17 mouse cellular contexts compared by ENCODE assay signal in the genomic region with DNA sequence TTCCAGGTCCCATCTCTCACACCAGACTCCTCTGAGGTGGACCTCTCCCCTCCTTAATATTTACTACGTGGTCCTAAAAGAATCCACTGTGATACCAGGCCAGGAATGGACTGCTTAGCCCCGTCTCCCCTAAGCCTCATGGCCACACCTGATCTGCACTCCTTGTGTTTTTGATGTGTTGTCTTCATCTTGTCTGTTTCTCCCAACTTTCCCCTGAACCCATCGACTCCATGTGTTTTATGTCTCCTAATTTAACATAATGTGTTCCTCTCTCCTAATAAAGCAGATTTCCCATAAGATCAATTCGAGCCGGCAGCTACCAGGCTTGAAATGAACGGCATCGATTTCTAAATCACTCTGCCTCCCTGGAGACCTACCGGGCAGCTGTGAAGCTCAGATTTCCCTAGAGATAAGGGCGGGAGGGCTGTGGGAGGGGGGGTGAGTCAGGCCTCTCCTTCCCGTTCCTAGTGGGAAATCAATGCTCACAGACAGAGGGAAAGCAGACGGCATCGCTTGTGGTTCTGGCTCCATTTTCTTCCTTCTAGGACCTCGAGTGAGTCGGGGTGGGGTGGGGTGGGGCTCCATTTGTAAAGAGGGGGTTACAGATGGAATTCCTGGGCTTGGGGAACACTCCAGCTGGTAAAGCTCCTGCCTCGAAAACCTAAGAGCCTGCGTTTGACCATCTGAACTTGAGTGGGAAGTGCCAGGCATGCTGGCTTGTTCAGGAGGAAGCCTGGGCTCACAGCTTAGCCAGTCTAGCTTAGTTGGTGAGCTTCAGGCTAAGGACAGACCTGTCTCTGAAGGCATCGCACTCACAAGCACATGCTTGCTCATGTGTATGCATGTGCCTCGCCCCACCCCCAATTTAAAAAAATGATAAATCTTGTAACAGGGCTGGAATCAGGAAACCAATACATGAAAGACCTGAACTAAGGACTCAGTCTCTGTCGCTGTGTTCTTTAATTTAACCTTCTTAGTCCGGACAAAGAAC. TPM values are rescaled to one million over a fixed set of nuclear protein-coding genes. Genes with fewer than 3 reads are reported as not detected.
DNase-seq lines count a peak whose midpoint lies in the region; ATAC-seq lines count a peak whose summit lies in the region.
"Had no signal": no experiment of that assay in that cellular context is flagged by ENCODE, and none has a peak within 500 bp of the region (broad histone marks: within the 10 kb centered on the region; RNA-seq: fewer than 3 reads in every experiment).

No protein-coding gene starts in this region.

- no peak overlapping the region for H3K4me2 ChIP-seq in midbrain, embryonic 12.5 days (replicated peaks)
- H3K4me2 ChIP-seq in midbrain, embryonic 16.5 days (ENCODE audit: low read length), result no peak overlapping the region
- no peak overlapping the region for H3K4me2 ChIP-seq in hindbrain, embryonic 14.5 days (replicated peaks)
- H3K4me2 ChIP-seq in neural tube, embryonic 12.5 days (replicated peaks), result 0 out of 2 replicates have a peak overlapping the region, but pooled peaks have one; percentile 3

- no peaks in the 10 kb centered on the region for H3K36me3 ChIP-seq in midbrain, embryonic 12.5 days
- H3K36me3 ChIP-seq in midbrain, embryonic 16.5 days (ENCODE audit: control insufficient read depth, insufficient read depth, low read length), result no peaks in the 10 kb centered on the region
- H3K36me3 ChIP-seq in hindbrain, embryonic 14.5 days (replicated peaks; ENCODE audit: control insufficient read depth, insufficient read depth), result no peaks in the 10 kb centered on the region
- no peaks in the 10 kb centered on the region for H3K36me3 ChIP-seq in neural tube, embryonic 12.5 days

- H3K4me3 ChIP-seq in midbrain, embryonic 12.5 days, result no peak overlapping the region
- H3K4me3 ChIP-seq in midbrain, embryonic 16.5 days (ENCODE audit: low read depth, low read length), result no peak overlapping the region
- no peak overlapping the region for H3K4me3 ChIP-seq in hindbrain, embryonic 14.5 days (replicated peaks; ENCODE audit: low read length)
- H3K4me3 ChIP-seq in neural tube, embryonic 12.5 days, result no peak overlapping the region
- H3K4me3 ChIP-seq: myocyte had no signal

- H3K9ac ChIP-seq in midbrain, embryonic 12.5 days (replicated peaks), result no peak overlapping the region
- no peak overlapping the region for H3K9ac ChIP-seq in midbrain, embryonic 16.5 days (ENCODE audit: low read depth, low read length)
- 0 out of 2 replicates have a peak overlapping the region, but pooled peaks have one; percentile 24 for H3K9ac ChIP-seq in hindbrain, embryonic 14.5 days
- no peak overlapping the region for H3K9ac ChIP-seq in neural tube, embryonic 12.5 days
- H3K9ac ChIP-seq: liver, embryonic 14.5 days had no signal

- DNase-seq in adrenal gland, postnatal 10 days, result peak; percentile 55
- DNase-seq in adrenal gland, adult 8-10 months, result no peak
- DNase-seq in hindbrain, embryonic 14.5 days (ENCODE audit: low spot score), result peak; percentile 62
- no peak for DNase-seq in yolk sac, embryonic 10.5 days (ENCODE audit: low spot score)
- DNase-seq: cerebellum, adult 18-20 months; kidney, adult 8-10 months; lung, postnatal 36 days; thymus, postnatal 25 days had no signal

- no peaks in the 10 kb centered on the region for H3K9me3 ChIP-seq in midbrain, embryonic 12.5 days
- no peaks in the 10 kb centered on the region for H3K9me3 ChIP-seq in midbrain, embryonic 16.5 days (replicated peaks; ENCODE audit: control insufficient read depth, low read length, poor library complexity, severe bottlenecking)
- H3K9me3 ChIP-seq in hindbrain, embryonic 14.5 days (ENCODE audit: control insufficient read depth, low read length), result no peaks in the 10 kb centered on the region
- no peaks in the 10 kb centered on the region for H3K9me3 ChIP-seq in neural tube, embryonic 12.5 days

- H3K27ac ChIP-seq in midbrain, embryonic 12.5 days (replicated peaks), result peak overlapping the region; percentile 35; the same call in 1 of the 2 replicates
- no peak overlapping the region for H3K27ac ChIP-seq in midbrain, embryonic 16.5 days (ENCODE audit: low read length)
- peak overlapping the region; percentile 83 for H3K27ac ChIP-seq in hindbrain, embryonic 14.5 days
- peak overlapping the region; percentile 54; the same call in 1 of the 2 replicates for H3K27ac ChIP-seq in neural tube, embryonic 12.5 days
- H3K27ac ChIP-seq: liver, embryonic 14.5 days had no signal

- H3K27me3 ChIP-seq in midbrain, embryonic 12.5 days, result no peaks in the 10 kb centered on the region
- H3K27me3 ChIP-seq in midbrain, embryonic 16.5 days (ENCODE audit: control insufficient read depth, insufficient read depth, low read depth, low read length), result no peaks in the 10 kb centered on the region
- no peaks in the 10 kb centered on the region for H3K27me3 ChIP-seq in hindbrain, embryonic 14.5 days (ENCODE audit: control insufficient read depth, insufficient read depth, low read length)
- H3K27me3 ChIP-seq in neural tube, embryonic 12.5 days (replicated peaks), result no peaks in the 10 kb centered on the region

- ATAC-seq in midbrain, embryonic 12.5 days (ENCODE audit: low FRiP score, low read depth), result no peak
- no peak for ATAC-seq in midbrain, embryonic 16.5 days
- no peak for ATAC-seq in hindbrain, embryonic 14.5 days (ENCODE audit: low FRiP score)
- ATAC-seq in neural tube, embryonic 12.5 days (ENCODE audit: low FRiP score, low read depth), result 0 out of 2 replicates have a peak, but pooled peaks have one; percentile 21
- ATAC-seq in frontal cortex, adult (ENCODE audit: low TSS enrichment), result no peak

- 52% methylated on average over 20 of the region's 20 CpGs for WGBS in midbrain, embryonic 12.5 days
- 40% methylated on average over 20 of the region's 20 CpGs for WGBS in midbrain, embryonic 16.5 days
- whole genome bisulfite sequencing in hindbrain, embryonic 14.5 days, result 35% methylated on average over 20 of the region's 20 CpGs
- 56% methylated on average over 20 of the region's 20 CpGs for WGBS in neural tube, embryonic 12.5 days

- H3K4me1 ChIP-seq in midbrain, embryonic 12.5 days, result peaks cover 9% of the 10 kb centered on the region; the same call in 1 of the 2 replicates
- 0 out of 2 replicates have a peak, but pooled peaks cover 4% of the 10 kb centered on the region for H3K4me1 ChIP-seq in midbrain, embryonic 16.5 days (ENCODE audit: control insufficient read depth, insufficient read depth, low read length)
- H3K4me1 ChIP-seq in hindbrain, embryonic 14.5 days (replicated peaks; ENCODE audit: control insufficient read depth, insufficient read depth, low read length), result peaks cover 10% of the 10 kb centered on the region
- no peaks in the 10 kb centered on the region; the same call in 1 of the 2 replicates for H3K4me1 ChIP-seq in neural tube, embryonic 12.5 days

RNA-seq across cellular contexts. Expression of gene Pla2g2d, which starts 2.2 kb away (rescaled TPM):
- 1 to 10 TPM; 2.9 to 3.7 TPM for total RNA-seq in adrenal gland, postnatal 10 days (2021)
- total RNA-seq in adrenal gland, adult 8-10 months (2022), result 1 to 10 TPM; 1.8 to 4.1 (median 2.8) TPM
- 0.21 and 0.33 TPM in 2 replicates for polyA plus RNA-seq in midbrain, embryonic 12.5 days (2016; fragmentation: Nextera tagmentation; extraction: Ambion mirVana)
- polyA plus RNA-seq in midbrain, embryonic 16.5 days (2015; fragmentation: Nextera tagmentation; extraction: Ambion mirVana), result 0.20 TPM in 1 of 2 replicates, not detected in the other
- polyA plus RNA-seq in hindbrain, embryonic 14.5 days (2014; fragmentation: Nextera tagmentation; extraction: Ambion mirVana), result 0.62 and 0.74 TPM in 2 replicates
- polyA plus RNA-seq in neural tube, embryonic 12.5 days (2016; fragmentation: Nextera tagmentation; extraction: Ambion mirVana), result 1.1 and 1.5 TPM in 2 replicates
- total RNA-seq: granulocyte monocyte progenitor cell, adult 5-6 weeks had no signal
- polyA plus RNA-seq: heart, postnatal 0 days; liver, embryonic 14.5 days had no signal

RNA-seq across cellular contexts. Expression of gene Pla2g2f, which starts 20.3 kb away (rescaled TPM):
- total RNA-seq in adrenal gland, postnatal 10 days (2021), result 1 to 10 TPM; 8.9 to 9.0 TPM
- total RNA-seq in adrenal gland, adult 8-10 months (2022), result 10 to 100 TPM; 27.9 to 46.9 (median 39.1) TPM
- 0.11 and 0.12 TPM in 2 replicates for polyA plus RNA-seq in midbrain, embryonic 12.5 days (2016; fragmentation: Nextera tagmentation; extraction: Ambion mirVana)
- polyA plus RNA-seq in midbrain, embryonic 16.5 days (2015; fragmentation: Nextera tagmentation; extraction: Ambion mirVana), result 0.11 TPM in 1 of 2 replicates, not detected in the other
- polyA plus RNA-seq in hindbrain, embryonic 14.5 days (2014; fragmentation: Nextera tagmentation; extraction: Ambion mirVana), result not detected in 2 replicates
- polyA plus RNA-seq in neural tube, embryonic 12.5 days (2016; fragmentation: Nextera tagmentation; extraction: Ambion mirVana), result 0.08 and 0.28 TPM in 2 replicates
- total RNA-seq: granulocyte monocyte progenitor cell, adult 5-6 weeks; left cerebral cortex, postnatal 36 days had no signal
- polyA plus RNA-seq: heart, postnatal 0 days; myocyte had no signal

RNA-seq across cellular contexts. Expression of gene Ubxn10, which starts 40.7 kb away (rescaled TPM):
- total RNA-seq in adrenal gland, postnatal 10 days (2021), result under 1 TPM; 0.72 to 0.76 TPM
- 1 to 10 TPM; 1.0 to 3.9 (median 2.3) TPM for total RNA-seq in adrenal gland, adult 8-10 months (2022)
- polyA plus RNA-seq in midbrain, embryonic 12.5 days (2016; fragmentation: Nextera tagmentation; extraction: Ambion mirVana), result 1.4 and 2.1 TPM in 2 replicates
- 4.7 and 5.4 TPM in 2 replicates for polyA plus RNA-seq in midbrain, embryonic 16.5 days (2015; fragmentation: Nextera tagmentation; extraction: Ambion mirVana)
- polyA plus RNA-seq in hindbrain, embryonic 14.5 days (2014; fragmentation: Nextera tagmentation; extraction: Ambion mirVana), result 4.6 and 5.5 TPM in 2 replicates
- 1.0 and 1.7 TPM in 2 replicates for polyA plus RNA-seq in neural tube, embryonic 12.5 days (2016; fragmentation: Nextera tagmentation; extraction: Ambion mirVana)
- total RNA-seq: granulocyte monocyte progenitor cell, adult 5-6 weeks had no signal
- polyA plus RNA-seq: myocyte had no signal

RNA-seq across cellular contexts. Expression of gene Pla2g2c, which starts 53.1 kb away (rescaled TPM):
- total RNA-seq in adrenal gland, postnatal 10 days (2021), result not detected
- under 1 TPM in 3 of 4 experiments, not detected in 1; 0.52 to 0.81 (median 0.68) TPM for total RNA-seq in adrenal gland, adult 8-10 months (2022)
- polyA plus RNA-seq in midbrain, embryonic 12.5 days (2016; fragmentation: Nextera tagmentation; extraction: Ambion mirVana), result 0.50 and 0.98 TPM in 2 replicates
- 0.25 and 0.30 TPM in 2 replicates for polyA plus RNA-seq in midbrain, embryonic 16.5 days (2015; fragmentation: Nextera tagmentation; extraction: Ambion mirVana)
- 0.21 and 0.55 TPM in 2 replicates for polyA plus RNA-seq in hindbrain, embryonic 14.5 days (2014; fragmentation: Nextera tagmentation; extraction: Ambion mirVana)
- 0.57 and 0.61 TPM in 2 replicates for polyA plus RNA-seq in neural tube, embryonic 12.5 days (2016; fragmentation: Nextera tagmentation; extraction: Ambion mirVana)
- total RNA-seq: granulocyte monocyte progenitor cell, adult 5-6 weeks had no signal
- polyA plus RNA-seq: myocyte had no signal

Comparison
In these comparisons a context has a peak if more than half of its experiments do, and no peak if none do; other contexts are left out.
1. DNase-seq: peak in adrenal gland, postnatal 10 days (single experiment) and hindbrain, embryonic 14.5 days (single experiment); none in adrenal gland, adult 8-10 months (single experiment) and yolk sac, embryonic 10.5 days (single experiment).